Mouse (Mus musculus) telencephalon, adult 2 months (tissue): Measurements from ENCODE around the gene Tmem145.
A peak's percentile ranks its signal among the peaks of the same experiment; 100 is the strongest.

ENCODE experiments used
- DNase-seq: peaks from one replicate; pipeline ENCODE4 v3.0.0-alpha.2; 2011; ENCODE audit warnings: low read depth, low spot score

Tmem145 gene

DNA sequence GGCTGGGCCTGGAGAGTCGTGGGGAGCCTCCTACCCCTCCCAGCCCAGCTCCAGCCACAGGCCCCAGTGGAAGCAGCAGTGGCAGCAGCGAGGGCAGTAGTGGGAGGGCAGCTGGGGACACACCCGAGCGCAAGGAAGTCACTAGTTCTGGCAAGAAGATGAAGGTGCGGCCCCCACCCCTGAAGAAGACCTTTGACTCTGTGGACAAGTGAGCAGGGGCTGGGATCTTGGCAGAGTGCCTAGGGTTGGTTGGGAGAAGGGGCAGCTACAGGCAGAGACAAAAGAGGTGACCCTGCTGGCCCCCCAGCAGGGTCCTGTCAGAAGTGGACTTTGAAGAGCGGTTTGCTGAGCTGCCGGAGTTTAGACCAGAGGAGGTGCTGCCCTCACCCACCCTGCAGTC is 13.8 kb upstream of the Tmem145 start:
- DNase-seq = no peak

DNA sequence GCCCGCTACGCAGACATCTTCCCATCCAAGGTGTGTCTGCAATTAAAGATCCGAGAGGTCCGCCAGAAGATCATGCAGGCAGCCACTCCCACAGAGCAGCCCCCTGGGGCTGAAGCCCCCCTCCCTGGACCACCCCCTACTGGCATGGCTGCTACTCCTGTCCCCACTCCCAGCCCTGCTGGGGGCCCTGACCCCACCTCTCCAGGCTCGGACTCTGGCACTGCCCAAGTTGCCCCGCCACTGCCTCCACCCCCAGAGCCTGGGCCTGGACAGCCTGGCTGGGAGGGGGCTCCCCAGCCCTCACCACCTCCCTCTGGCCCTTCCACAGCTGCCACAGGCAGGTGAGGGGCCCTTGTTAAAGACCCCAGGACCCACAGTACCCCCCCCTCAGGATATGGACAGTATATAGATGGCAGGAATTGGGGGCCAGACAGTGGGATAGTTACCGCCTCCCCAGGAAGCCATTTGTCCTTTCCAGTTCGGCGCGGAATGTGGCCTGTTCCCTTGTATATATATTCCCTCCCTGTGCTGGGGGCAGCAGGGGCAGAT is 12.6 kb upstream of the Tmem145 start:
- no peak for DNase-seq

DNA sequence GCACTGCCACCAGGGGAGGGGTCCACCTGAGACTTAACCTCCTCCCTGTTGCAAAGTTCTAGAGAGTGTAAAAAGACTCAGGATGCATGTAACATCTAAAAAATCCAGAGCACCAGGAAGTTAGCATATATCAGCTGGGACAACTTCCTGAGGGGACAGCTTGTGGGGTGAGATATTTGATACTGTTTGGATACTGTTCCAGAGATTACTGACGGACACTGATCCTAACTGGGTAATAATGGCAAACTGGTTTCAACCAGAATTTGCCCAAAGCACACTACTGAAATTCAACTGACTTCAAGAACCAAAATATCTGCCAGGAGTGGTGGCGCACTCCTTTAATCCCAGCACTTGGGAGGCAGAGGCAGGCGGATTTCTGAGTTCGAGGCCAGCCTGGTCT is 11.4 kb upstream of the Tmem145 start:
- no peak for DNase-seq

DNA sequence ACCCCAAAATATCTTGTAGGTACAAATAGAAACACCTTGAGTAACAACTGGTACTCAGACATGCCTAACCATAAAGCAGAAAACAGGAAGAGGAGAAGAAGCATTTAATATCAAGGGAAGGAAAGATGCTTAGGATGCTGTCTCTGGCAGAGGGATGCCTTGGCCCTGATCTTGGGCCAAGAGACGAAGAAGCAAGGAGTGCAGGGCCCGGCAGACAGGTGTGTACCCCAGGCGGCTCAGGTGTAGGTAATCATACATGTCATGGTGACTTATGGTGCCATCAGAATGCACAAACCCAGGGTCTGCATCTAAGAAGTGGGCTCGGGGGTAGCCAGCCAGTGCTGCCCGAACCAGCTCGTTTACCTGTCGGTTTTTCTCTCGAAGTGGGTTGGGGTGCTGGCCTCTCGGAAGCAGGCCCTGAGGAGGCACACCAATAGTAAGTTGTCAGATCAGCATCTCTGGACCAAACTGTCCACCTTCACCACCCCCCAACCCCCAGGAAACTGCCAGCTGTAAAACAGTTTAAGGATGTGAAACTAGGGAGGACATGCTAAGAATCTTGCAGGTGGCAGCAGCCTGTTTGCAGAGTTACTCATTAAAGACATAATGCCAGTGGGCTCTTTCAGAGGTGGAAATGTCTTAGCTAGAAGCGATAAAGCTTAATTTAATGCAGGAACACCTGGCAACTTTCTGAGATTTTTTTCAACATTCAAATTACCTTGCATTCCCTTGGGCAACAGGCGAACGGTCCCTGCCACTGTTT is 10.8 kb upstream of the Tmem145 start:
- no peak for DNase-seq

DNA sequence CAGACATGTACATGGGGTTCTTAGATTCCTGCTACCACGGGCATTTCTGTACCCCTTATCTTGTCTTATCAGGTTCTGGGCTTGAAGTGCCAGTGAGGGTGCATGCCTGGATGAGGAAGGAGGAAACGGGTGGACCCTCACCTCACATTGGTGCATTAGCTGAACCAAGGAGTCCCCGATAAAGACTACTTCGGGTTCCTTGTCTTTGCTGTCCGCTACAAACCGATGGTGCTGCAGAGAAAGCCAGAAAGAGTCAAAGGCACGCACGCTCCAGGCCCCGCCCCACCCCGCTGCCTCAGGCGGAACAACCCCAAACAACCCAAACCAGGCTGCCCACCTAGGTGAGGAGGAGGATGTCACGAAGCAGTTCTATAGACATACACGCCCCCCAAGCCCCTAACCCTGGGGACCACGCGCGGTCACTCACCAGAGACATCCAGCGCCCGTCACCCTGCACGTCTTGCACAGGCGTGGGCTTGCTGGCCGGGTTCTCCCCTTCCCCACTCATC is 8.9 kb upstream of the Tmem145 start:
- no peak for DNase-seq

DNA sequence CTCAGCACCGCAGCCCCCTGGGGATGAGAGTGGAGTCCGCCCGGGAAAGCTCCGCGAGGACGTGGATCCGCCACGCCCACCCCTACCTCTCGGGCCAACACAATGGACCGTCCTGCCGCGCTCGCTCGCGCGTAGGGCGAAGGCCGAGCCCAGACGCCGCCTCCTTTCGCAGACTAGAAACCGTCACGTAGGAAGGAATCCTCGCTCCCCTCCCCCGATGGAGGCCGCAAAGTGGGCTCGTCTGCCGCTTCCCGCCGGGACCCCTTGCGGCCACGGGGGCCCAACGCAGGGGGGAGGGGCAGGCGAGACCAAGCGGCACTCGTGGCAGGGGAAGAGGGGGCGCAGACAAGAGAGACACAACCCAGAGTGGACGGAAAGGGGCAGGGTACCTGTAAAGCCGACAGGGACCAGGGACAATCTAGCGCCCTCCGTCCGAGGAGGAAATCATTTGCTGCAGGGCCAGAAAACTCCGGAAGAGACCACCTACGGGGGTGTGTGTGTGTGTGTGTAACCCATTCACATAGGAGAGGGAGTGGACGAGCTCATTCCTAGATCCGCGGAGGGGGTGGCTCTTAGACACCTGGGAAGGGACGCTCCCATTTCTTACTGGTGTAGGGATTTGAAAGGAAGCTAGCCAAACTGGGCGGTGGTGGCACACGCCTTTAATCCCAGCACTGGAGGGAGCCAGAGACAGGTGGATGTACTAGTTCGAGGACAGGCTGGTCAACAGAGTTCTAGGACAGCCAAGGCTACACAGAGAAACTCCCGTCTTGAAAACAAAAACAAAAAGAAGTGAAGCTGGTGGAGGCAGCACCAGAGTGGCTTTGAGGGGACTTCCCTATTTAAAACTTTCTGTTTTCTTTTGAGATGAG is 8.2 kb upstream of the Tmem145 start, which contains the start of gene Pafah1b3:
Pafah1b3 (minus strand) TSS at position 533 of the 872 bp plus-strand sequence.
- DNase-seq = peak; percentile 97

DNA sequence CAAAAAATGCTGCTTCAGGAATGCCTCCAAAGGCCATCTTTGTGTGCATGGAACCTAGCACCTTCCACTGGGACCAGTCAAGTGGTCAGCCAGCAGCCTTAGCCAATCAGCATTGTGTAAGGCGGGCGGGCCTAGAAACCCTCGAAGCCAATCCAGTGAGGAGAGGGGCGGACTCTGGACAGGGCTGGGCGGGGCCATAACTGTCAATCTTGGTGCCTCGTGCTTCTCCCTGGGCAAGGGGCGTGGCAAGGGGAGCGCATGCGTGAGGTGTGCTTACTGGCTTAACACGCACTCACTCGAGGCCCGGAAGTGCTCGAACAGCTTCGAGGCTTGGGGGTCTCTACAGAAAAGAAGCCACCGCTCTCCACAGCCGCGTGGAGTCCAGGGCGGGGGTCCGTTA is 4.8 kb upstream of the Tmem145 start, which contains the start of gene Prr19:
Prr19 (plus strand) TSS at position 349 of the 400 bp plus-strand sequence.
- DNase-seq = no peak

DNA sequence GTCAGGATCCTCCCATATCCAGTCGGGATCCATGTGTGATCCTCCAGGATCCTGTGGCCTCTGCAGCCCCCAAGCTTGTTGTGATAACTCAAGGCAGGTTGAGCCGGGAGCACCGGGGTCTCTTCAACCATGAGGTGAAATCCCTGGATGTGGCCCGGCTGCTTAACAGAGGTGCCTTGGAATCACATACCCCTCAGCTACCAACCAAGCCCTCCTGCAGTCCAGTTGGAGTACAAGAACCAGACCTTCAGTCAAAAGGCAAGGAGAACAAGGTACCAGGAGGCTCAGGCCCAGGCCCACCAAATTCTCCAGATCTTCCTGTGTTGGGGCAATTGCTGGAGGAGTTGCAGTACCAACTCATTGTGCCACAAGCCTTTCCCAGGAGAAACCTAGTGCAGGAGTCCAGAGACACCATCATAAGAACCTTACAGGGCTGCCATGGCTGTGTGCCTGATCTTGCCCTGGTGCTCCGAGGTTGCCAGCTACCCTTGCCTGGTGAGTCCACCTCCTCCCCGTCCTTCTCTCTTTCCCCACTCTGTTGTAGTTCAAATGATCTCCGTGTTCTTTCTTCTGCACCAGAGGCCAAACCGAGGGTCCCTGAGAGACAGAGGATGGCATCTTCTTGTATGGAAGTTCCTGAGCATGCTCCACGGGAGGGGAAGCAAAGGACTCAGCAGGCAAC is 2.8 kb upstream of the Tmem145 start:
- no peak for DNase-seq

DNA sequence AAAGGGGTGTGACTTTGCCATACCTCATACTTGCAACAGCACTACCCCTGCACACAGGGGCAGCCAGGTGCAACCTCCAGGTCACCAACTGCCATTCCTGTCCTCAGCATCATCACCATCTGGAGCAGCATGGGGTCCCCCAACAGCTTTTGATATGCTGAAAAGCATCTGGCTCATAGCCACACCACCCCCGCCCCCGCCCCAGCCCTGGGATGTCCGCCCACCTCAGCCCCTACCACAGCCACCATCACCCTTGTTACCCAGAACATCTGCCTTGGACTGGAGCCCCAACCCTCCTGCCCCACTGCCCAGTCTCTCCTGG is 2.3 kb upstream of the Tmem145 start:
- no peak for DNase-seq

DNA sequence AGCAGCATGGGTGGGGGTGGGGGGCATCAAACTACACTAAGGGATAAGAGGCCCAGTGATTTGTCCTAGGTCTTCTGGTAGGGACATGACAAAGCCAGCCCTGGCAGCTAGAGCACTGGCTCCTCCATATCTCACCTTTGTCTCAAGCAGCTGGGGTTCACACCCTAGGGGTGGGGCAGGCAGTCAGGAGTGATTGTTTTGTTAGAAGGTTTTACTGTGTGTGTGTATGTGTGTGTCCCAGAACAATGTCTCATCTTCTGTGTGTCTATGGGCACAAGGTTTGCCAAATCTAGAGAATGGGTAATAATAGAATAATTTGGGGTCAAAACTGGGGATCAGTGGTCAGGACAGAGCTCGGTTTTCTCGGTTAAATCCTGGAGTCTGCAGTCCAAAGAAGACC is 425 bp upstream of the Tmem145 start:
- no peak for DNase-seq

DNA sequence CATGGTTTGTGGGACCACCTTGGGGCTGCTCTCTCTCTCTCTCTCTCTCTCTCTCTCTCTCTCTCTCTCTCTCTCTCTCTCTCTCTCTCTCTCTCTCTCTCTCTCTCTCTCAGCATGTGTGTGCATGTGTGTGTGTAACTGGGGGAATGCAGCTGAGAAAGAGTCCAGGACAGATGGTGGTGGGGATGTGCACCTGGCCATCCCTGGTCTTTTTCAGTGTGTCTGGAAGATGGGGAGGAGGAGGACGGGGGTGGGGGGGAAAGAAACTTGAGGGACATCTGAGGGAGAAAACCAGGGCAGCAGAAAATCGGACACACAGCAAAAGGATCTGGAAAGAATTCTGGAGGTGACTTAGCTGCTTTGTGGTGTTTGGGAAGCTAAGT is 699 bp downstream of the Tmem145 start:
- no peak for DNase-seq

DNA sequence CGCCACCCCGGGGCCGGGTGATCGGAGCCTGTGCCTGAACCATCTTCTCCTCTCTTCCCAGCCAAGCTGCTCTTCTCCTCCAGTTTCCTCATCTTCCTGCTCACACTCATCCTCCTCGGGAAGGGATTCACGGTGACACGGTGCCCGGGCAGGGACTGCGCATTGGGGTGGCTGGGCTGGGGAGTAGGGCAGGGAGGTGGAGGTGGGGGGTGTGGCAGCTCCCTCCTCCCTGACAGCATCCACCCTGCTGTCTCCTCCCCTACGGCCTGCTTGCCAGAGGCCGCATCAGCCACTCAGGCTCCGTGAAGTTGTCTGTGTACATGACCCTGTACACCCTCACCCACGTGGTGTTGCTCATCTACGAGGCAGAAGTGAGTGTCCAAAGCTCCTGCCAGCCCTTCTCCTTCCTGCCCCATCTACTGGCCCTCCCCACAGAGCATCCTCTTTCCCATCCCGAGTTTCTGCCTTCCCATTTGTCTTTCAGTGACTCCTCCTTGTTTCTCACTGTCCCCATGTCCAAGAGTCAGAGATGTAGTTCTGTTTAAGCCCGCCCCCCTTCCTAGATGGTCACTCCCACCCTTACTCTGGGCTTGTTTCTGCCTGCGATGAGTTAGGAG is 2.9 kb downstream of the Tmem145 start:
- no peak for DNase-seq

DNA sequence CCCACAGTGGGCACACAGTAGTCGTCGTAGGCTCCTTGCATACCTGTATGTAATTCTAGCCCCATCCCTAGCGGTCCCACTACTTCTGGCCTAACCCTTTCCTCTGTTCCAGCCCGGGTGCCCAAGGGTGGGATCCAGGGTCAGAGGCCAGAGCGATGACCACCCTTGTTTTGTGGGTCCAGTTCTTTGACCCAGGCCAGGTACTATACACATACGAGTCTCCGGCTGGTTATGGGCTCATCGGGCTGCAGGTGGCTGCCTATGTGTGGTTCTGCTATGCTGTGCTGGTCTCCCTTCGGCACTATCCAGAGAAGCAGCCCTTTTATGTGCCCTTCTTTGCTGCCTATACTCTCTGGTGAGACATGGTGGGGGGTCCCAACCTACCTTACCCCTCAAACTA is 3.5 kb downstream of the Tmem145 start:
- no peak for DNase-seq

DNA sequence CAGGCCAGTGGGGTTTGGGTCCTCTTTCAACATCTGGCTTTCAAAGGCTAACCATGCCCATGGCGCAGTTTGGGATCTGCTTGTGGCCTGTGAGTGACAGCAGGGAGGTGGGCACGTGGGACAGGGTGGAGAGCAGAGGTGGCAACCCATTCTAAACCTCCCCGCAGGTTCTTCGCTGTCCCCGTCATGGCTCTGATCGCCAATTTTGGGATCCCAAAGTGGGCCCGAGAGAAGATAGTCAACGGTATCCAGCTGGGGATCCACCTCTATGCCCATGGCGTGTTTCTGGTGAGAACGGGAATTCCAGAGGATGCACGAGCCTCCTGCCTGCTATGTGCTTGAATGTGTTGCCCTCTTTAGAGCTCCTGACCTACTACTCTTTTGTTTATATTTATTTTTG is 5.3 kb downstream of the Tmem145 start:
- no peak for DNase-seq

DNA sequence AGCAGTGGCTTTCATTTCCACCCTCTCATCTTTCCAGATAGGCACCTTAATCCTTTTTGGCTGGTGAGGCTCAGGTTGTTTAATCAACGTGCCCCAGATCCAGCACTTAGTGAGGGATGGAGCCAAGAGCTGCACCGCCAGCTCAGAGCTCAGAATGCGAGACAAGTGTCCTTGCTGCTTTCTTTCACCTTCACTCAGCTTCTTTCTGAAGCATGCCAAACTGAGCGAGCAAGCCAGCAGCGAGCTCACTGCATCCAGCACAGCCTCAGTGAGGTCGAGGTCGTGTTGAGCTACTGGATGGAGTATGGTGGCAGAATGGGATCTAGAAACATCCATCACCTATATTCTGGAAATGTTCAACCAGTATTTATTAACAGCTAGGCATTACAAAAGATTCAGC is 7.4 kb downstream of the Tmem145 start:
- no peak for DNase-seq

DNA sequence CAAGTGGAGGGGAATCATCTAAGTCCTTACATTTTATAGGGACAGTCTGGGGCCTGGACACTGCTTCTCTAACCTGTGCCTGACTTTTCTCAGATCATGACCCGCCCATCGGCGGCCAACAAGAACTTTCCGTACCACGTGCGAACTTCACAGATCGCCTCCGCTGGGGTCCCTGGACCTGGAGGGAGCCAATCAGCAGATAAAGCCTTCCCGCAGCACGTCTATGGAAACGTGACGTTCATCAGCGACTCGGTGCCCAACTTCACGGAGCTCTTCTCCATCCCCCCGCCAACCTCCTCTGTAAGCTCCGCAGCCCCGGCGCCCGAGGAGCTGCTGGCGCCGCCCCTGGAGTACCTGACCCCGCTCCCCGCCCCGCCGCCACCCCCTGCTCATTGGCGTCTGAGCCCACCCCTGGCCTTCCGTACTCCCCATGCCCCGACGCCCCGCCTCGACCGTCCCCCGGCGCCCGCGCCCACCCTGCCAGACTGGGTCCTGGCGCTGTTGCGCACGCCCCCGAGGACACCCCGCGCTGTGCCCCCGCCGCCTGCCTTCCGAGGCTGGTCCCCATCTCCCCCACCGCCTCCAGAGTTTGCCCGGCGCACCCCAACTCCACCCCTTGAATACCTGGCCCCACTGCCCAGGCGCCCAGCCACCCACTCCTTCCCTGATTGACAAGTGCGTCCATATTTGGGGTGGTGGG is 8.8 kb downstream of the Tmem145 start:
- no peak for DNase-seq

DNA sequence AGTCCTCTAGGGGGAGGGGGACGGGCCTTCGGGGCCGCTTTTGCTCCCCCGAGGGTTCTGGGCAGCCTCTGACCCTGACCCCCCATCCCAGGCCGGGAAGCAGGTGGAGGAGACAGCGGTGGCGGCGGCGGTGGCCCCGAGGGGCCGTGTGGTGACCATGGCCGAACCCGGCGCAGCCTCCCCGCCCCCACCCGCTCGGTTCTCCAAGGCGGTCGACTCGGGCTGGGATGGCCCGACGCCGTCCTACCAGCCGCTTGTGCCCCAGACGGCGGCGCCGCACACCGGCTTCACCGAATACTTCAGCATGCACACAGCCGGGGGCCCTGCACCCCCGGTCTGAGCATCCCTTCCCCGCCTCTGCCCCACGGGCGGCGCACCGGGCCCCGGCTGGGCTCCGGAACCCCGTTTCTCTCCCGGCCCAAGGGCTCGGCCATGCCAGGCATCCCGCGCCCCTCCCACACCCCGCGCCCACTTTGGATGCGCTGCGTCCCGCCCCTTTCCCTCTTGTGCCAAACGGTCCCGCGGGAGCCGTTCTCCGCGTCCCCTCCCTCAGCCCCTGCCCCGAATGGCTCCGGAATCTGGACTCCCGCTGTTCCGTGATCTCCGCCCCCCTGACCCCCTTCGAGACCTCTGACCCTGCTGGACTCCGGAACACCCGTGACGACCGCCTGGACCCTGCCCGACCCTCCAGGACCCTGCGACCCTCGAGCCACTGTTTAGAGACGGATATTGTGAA is 9.6 kb downstream of the Tmem145 start:
- DNase-seq = no peak

DNA sequence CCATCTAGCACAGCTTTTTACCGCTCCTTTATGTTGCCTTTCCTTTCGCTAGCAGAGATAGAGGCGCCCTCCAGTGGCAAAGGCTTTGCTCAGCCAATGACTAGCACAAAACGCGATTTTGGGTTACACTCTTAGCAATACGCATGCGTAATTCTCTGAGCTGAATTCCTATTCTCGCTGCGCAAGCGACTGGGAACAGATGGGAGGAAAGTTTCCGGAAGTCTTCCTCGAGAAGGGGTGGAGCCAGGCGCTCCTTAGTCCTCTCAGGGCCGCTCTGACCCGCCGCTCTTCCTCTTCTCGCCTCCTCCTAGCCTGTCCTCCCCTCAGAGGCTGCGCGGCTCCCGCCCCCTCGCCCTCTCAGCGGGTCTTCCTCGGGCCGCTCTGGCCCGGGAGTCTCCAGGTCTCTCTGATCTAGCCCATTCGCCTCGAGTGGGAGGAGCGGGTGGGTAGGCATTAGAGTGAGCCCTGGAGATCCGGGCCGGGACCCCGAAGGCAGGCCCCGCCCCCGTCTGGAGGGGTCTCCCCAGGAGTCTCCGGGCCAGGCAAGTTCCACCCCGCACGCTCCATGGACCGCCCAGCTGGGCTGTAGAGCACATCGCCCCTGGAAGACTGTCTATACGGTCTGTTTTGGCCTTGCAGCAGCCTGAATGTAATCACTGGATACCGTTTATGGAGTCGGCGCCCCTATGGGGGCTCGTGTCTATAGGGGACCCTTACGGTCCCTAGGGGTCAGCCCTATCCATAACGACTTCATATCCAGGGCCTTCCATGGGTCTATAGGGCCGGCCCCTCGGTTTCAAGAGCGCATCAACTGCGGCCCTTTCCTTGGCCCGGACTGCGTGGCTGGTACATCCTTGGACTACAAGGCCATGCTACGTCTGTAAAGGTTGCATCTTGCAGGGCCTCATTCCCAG is 10.9 kb downstream of the Tmem145 start, which contains the start of gene Megf8:
Megf8 (plus strand) TSS at position 633 of the 914 bp plus-strand sequence.
- peak; percentile 99 for DNase-seq

DNA sequence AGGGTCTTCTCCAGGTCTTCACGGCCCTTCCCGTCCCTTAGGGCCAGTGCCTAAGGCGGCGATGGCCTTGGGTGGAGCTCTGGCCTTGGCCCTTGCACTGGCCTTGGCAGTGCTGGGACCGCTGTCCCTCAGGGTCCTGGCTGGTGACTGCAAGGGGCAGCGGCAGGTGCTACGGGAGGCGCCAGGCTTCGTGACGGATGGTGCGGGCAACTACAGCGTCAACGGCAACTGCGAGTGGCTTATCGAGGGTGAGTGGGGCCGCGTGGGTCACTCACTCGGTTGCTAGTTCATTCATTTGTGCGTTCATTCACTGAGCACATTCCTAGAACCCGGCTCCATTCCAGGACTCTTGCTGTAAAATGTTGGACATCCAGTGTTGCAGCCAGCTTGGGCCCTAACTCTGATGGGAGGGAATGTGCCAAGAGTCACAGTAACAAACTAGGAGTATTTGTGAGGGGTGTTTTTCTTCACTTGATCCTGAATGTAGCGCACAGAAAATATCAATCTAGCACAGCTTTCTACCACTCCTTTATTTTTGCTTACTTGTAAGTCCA is 11.6 kb downstream of the Tmem145 start:
- no peak for DNase-seq
